Mouse (Mus musculus): Measurements from ENCODE around the gene F12.

F12 gene

GRCm38 (mm10) chr13:55426613-55427012, at the start of gene F12:
Gene F12 (minus strand): TSS chr13:55426793.
- H3K9me3 ChIP-seq (ENCODE audit: low read length), result peaks cover 7% of the 10 kb centered on the region; the same call in 1 of the 2 replicates
- TF ChIP-seq CTCF (conservative IDR thresholded peaks at IDR 0.05; ENCODE audit: low read length) (no peak), NANOG (IDR thresholded peaks at IDR 0.05; ENCODE audit: borderline replicate concordance, low read length) (no peak), POU5F1 (IDR thresholded peaks at IDR 0.05; ENCODE audit: borderline replicate concordance, low read length) (no peak)
- H3K27me3 ChIP-seq (ENCODE audit: insufficient read depth, low read length), result peaks cover 37% of the 10 kb centered on the region
- no peaks in the 10 kb centered on the region for H3K36me3 ChIP-seq (ENCODE audit: insufficient read depth, low read length)
- peaks cover 9% of the 10 kb centered on the region for H3K4me1 ChIP-seq (replicated peaks; ENCODE audit: low read depth, low read length)
- no peak within 1 kb of the TSS for H3K4me3 ChIP-seq (replicated peaks; ENCODE audit: low read length)

- Histone ChIP-seq H3K36me3 (ENCODE audit: insufficient read depth, low read length) (peaks cover 16% of the 10 kb centered on the region), H3K9me3 (ENCODE audit: low read length) (no peaks in the 10 kb centered on the region), H3K27me3 (ENCODE audit: insufficient read depth, low read length) (peaks cover 82% of the 10 kb centered on the region), H3K4me3 (replicated peaks; ENCODE audit: low read length) (no peak overlapping the region), H3K4me1 (replicated peaks; ENCODE audit: low read depth, low read length) (peaks cover 38% of the 10 kb centered on the region)
- TF ChIP-seq POU5F1 (IDR thresholded peaks at IDR 0.05; ENCODE audit: borderline replicate concordance, low read length) (no peak), NANOG (IDR thresholded peaks at IDR 0.05; ENCODE audit: borderline replicate concordance, low read length) (no peak), CTCF (conservative IDR thresholded peaks at IDR 0.05; ENCODE audit: low read length) (no peak)
Measured at GRCm38 (mm10) chr13:55476256-55476655, 49.7 kb upstream of the F12 start.

GRCm38 (mm10) chr13:55475750-55476149, 49.2 kb upstream of the F12 start:
- Histone ChIP-seq H3K9me3 (ENCODE audit: low read length) (no peaks in the 10 kb centered on the region), H3K4me3 (replicated peaks; ENCODE audit: low read length) (no peak overlapping the region), H3K36me3 (ENCODE audit: insufficient read depth, low read length) (peaks cover 16% of the 10 kb centered on the region), H3K27me3 (ENCODE audit: insufficient read depth, low read length) (peaks cover 83% of the 10 kb centered on the region), H3K4me1 (replicated peaks; ENCODE audit: low read depth, low read length) (peaks cover 40% of the 10 kb centered on the region)
- no peak for TF ChIP-seq CTCF (conservative IDR thresholded peaks at IDR 0.05; ENCODE audit: low read length)
- no peak for TF ChIP-seq POU5F1 (IDR thresholded peaks at IDR 0.05; ENCODE audit: borderline replicate concordance, low read length)
- TF ChIP-seq NANOG (IDR thresholded peaks at IDR 0.05; ENCODE audit: borderline replicate concordance, low read length), result no peak

- Histone ChIP-seq H3K4me3 (replicated peaks; ENCODE audit: low read length) (no peak overlapping the region), H3K27me3 (ENCODE audit: insufficient read depth, low read length) (peaks cover 85% of the 10 kb centered on the region), H3K36me3 (ENCODE audit: insufficient read depth, low read length) (peaks cover 16% of the 10 kb centered on the region)
Measured at GRCm38 (mm10) chr13:55474621-55475069, 48.1 kb upstream of the F12 start.

GRCm38 (mm10) chr13:55473961-55474360, 47.4 kb upstream of the F12 start:
- no peaks in the 10 kb centered on the region for H3K9me3 ChIP-seq (ENCODE audit: low read length)
- H3K4me1 ChIP-seq (replicated peaks; ENCODE audit: low read depth, low read length), result peaks cover 44% of the 10 kb centered on the region
- peaks cover 87% of the 10 kb centered on the region for H3K27me3 ChIP-seq (ENCODE audit: insufficient read depth, low read length)
- no peak for TF ChIP-seq CTCF (conservative IDR thresholded peaks at IDR 0.05; ENCODE audit: low read length)
- TF ChIP-seq NANOG (IDR thresholded peaks at IDR 0.05; ENCODE audit: borderline replicate concordance, low read length), result no peak
- TF ChIP-seq POU5F1 (IDR thresholded peaks at IDR 0.05; ENCODE audit: borderline replicate concordance, low read length), result no peak
- H3K4me3 ChIP-seq (replicated peaks; ENCODE audit: low read length), result no peak overlapping the region
- peaks cover 16% of the 10 kb centered on the region for H3K36me3 ChIP-seq (ENCODE audit: insufficient read depth, low read length)

More at GRCm38 (mm10) chr13:55474621-55475069, 48.1 kb upstream of the F12 start:
- H3K4me1 ChIP-seq (replicated peaks; ENCODE audit: low read depth, low read length), result peaks cover 44% of the 10 kb centered on the region
- no peaks in the 10 kb centered on the region for H3K9me3 ChIP-seq (ENCODE audit: low read length)
- TF ChIP-seq POU5F1 (IDR thresholded peaks at IDR 0.05; ENCODE audit: borderline replicate concordance, low read length) (no peak), NANOG (IDR thresholded peaks at IDR 0.05; ENCODE audit: borderline replicate concordance, low read length) (no peak), CTCF (conservative IDR thresholded peaks at IDR 0.05; ENCODE audit: low read length) (no peak)

GRCm38 (mm10) chr13:55473076-55473831, 46.7 kb upstream of the F12 start:
- peaks cover 16% of the 10 kb centered on the region for H3K36me3 ChIP-seq (ENCODE audit: insufficient read depth, low read length)
- peaks cover 90% of the 10 kb centered on the region for H3K27me3 ChIP-seq (ENCODE audit: insufficient read depth, low read length)
- no peak for TF ChIP-seq CTCF (conservative IDR thresholded peaks at IDR 0.05; ENCODE audit: low read length)
- no peak for TF ChIP-seq NANOG (IDR thresholded peaks at IDR 0.05; ENCODE audit: borderline replicate concordance, low read length)
- TF ChIP-seq POU5F1 (IDR thresholded peaks at IDR 0.05; ENCODE audit: borderline replicate concordance, low read length), result no peak
- H3K9me3 ChIP-seq (ENCODE audit: low read length), result no peaks in the 10 kb centered on the region
- peaks cover 44% of the 10 kb centered on the region for H3K4me1 ChIP-seq (replicated peaks; ENCODE audit: low read depth, low read length)
- H3K4me3 ChIP-seq (replicated peaks; ENCODE audit: low read length), result peak overlapping the region; percentile 90

- Histone ChIP-seq H3K4me1 (replicated peaks; ENCODE audit: low read depth, low read length) (peaks cover 37% of the 10 kb centered on the region), H3K36me3 (ENCODE audit: insufficient read depth, low read length) (peaks cover 16% of the 10 kb centered on the region)
- TF ChIP-seq CTCF (conservative IDR thresholded peaks at IDR 0.05; ENCODE audit: low read length) (no peak), NANOG (IDR thresholded peaks at IDR 0.05; ENCODE audit: borderline replicate concordance, low read length) (no peak), POU5F1 (IDR thresholded peaks at IDR 0.05; ENCODE audit: borderline replicate concordance, low read length) (no peak)
Measured at GRCm38 (mm10) chr13:55472132-55473022, 45.8 kb upstream of the F12 start.

GRCm38 (mm10) chr13:55471819-55472131, 45.2 kb upstream of the F12 start:
- H3K27me3 ChIP-seq (ENCODE audit: insufficient read depth, low read length), result peaks cover 94% of the 10 kb centered on the region
- TF ChIP-seq CTCF (conservative IDR thresholded peaks at IDR 0.05; ENCODE audit: low read length) (no peak), POU5F1 (IDR thresholded peaks at IDR 0.05; ENCODE audit: borderline replicate concordance, low read length) (no peak), NANOG (IDR thresholded peaks at IDR 0.05; ENCODE audit: borderline replicate concordance, low read length) (no peak)
- peaks cover 22% of the 10 kb centered on the region for H3K36me3 ChIP-seq (ENCODE audit: insufficient read depth, low read length)
- H3K9me3 ChIP-seq (ENCODE audit: low read length), result no peaks in the 10 kb centered on the region
- H3K4me1 ChIP-seq (replicated peaks; ENCODE audit: low read depth, low read length), result peaks cover 33% of the 10 kb centered on the region
- peak overlapping the region; percentile 90 for H3K4me3 ChIP-seq (replicated peaks; ENCODE audit: low read length)

More at GRCm38 (mm10) chr13:55472132-55473022, 45.8 kb upstream of the F12 start:
- Histone ChIP-seq H3K9me3 (ENCODE audit: low read length) (no peaks in the 10 kb centered on the region), H3K4me3 (replicated peaks; ENCODE audit: low read length) (peak overlapping the region; percentile 90), H3K27me3 (ENCODE audit: insufficient read depth, low read length) (peaks cover 94% of the 10 kb centered on the region)

All from E14TG2a.4 (cell line).